Mouse (Mus musculus) midbrain, postnatal 0 days (tissue): ENCODE measurements around the gene Tnfsf11. TPM values are rescaled to one million over a fixed set of nuclear protein-coding genes. Genes with fewer than 3 reads are reported as not detected.
A peak's percentile ranks its signal among the peaks of the same experiment; 100 is the strongest.

Source experiments
- ATAC-seq: fragments of 200-750 bp; cut with Nextera tagmentation; 2 replicates; pipeline ENCODE4 v1.8.0; 2017; ENCODE audit warnings: moderate number of reproducible peaks, mild to moderate bottlenecking, moderate TSS enrichment, moderate library complexity; ENCODE audit not compliant: low FRiP score
- DNase-seq: peaks from one replicate; pipeline ENCODE4 v3.0.0-alpha.2; 2015; ENCODE audit warnings: low spot score
- H3K27ac ChIP-seq: fragments of 300-500 bp; sonication (generic); 2 replicates; pipeline ENCODE4 v1.5.1; 2014; ENCODE audit warnings: low read depth, mild to moderate bottlenecking, low read length, mixed read lengths
- H3K27me3 ChIP-seq: fragments of 300-500 bp; sonication (generic); 2 replicates; pipeline ENCODE4 v1.6.1; 2014; ENCODE audit warnings: low read length, control low read depth, mixed read lengths; ENCODE audit not compliant: insufficient read depth
- H3K36me3 ChIP-seq: fragments of 300-500 bp; sonication (generic); 2 replicates; pipeline ENCODE4 v1.6.1; 2014; ENCODE audit warnings: low read length, control low read depth, mixed read lengths; ENCODE audit not compliant: insufficient read depth
- H3K4me1 ChIP-seq: fragments of 300-500 bp; sonication (generic); 2 replicates; pipeline ENCODE4 v1.6.1; 2014; ENCODE audit warnings: mild to moderate bottlenecking, control low read depth, antibody characterized with exemption, low read length, mixed read lengths; ENCODE audit not compliant: insufficient read depth
- H3K4me2 ChIP-seq: fragments of 300-500 bp; sonication (generic); 2 replicates; pipeline ENCODE4 v1.6.1; 2014; ENCODE audit warnings: low read depth, mild to moderate bottlenecking, low read length, mixed read lengths; ENCODE audit not compliant: poor library complexity, severe bottlenecking
- H3K4me3 ChIP-seq: fragments of 300-500 bp; sonication (generic); 2 replicates; pipeline ENCODE4 v1.5.1; 2014; ENCODE audit warnings: low read depth, mild to moderate bottlenecking, low read length, moderate library complexity
- H3K9ac ChIP-seq: fragments of 300-500 bp; sonication (generic); replicated peaks from 2 replicates; pipeline ENCODE4 v1.6.1; 2014; ENCODE audit warnings: mild to moderate bottlenecking, low read length, moderate library complexity, mixed read lengths; ENCODE audit not compliant: poor library complexity, severe bottlenecking
- H3K9me3 ChIP-seq: fragments of 300-500 bp; sonication (generic); 2 replicates; pipeline ENCODE4 v1.6.1; 2016; ENCODE audit warnings: low read length, control low read depth
- CTCF ChIP-seq: IDR thresholded peaks from 2 replicates; pipeline ENCODE4 v1.5.1; 2016; ENCODE audit warnings: antibody characterized with exemption, mild to moderate bottlenecking
- WGBS: fragments of 180-500 bp; shearing (Covaris S2); extraction: QIAGEN DNeasy Blood & Tissue Kit; methylation state at CpG from one replicate; pipeline ENCODE4 v1.1.7; 2014; 5-methylcytosine and 5-hydroxymethylcytosine counted together
- polyA plus RNA-seq: library from polyadenylated mRNA; unstranded; fragments of >200 nt; fragmentation: Nextera tagmentation; extraction: Ambion mirVana; gene quantifications from 2 replicates; pipeline ENCODE4 v1.2.1, GENCODE M21; 2015
- total RNA-seq: library from RNA; depleted of rRNA; stranded (reverse); fragments of >200 nt; gene quantifications from 2 replicates; pipeline ENCODE4 v1.2.3, GENCODE M21; 2014

Tnfsf11 gene
- total and polyA plus RNA-seq, 2 experiments from 2014 or later: 0.14 to 0.22 TPM

DNA sequence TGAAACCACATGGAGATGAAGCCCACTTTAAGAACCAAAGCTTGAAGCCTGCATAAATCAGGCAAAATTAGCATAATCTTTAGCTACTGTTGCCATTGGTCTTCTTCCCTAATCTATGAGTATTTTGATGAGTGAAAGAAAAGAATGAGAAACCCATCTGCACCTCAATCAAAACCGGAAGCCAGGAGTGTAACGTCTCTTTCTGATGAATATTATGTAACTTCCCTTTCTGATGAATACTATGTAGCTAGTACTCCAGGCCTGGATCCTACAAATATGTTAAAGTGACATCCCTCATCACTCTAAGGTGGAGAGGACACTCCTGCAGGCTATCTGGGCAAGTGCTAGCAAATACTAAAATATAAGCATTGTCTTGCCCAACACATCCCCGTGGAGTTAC lies 6.9 kb downstream of the Tnfsf11 start:
- no peak for ATAC-seq
- no peaks in the 10 kb centered on the region for H3K36me3 ChIP-seq
- H3K27me3 ChIP-seq: peaks cover 4% of the 10 kb centered on the region
- no peaks in the 10 kb centered on the region for H3K4me1 ChIP-seq
- H3K9ac ChIP-seq: no peak overlapping the region
- no peak overlapping the region for H3K4me2 ChIP-seq
- H3K27ac ChIP-seq: no peak overlapping the region
- TF ChIP-seq CTCF: no peak
- no peaks in the 10 kb centered on the region for H3K9me3 ChIP-seq
- WGBS: 83% methylated on average over 3 of the region's 3 CpGs
- DNase-seq: no peak
- no peak overlapping the region for H3K4me3 ChIP-seq

DNA sequence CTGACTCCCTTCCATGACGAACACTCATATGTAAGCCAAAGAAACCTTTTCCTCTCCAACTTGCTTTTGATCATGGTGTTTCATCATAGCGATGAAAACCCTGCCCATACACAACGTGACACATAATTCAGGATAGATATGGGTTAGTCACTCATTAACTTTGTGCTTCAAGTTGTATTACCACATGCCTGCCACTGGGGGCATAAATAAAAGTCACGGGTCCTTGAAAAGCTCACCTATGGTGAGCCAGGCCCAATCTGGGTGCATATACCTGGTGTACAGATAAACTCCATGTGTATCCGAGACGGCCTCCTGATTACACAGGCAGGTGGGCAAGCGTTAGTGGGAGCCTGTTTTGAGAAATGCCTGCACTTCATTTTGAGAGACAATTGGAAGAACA lies 15.2 kb downstream of the Tnfsf11 start:
- ATAC-seq (no peak), DNase-seq (no peak)
- H3K4me1 ChIP-seq: no peaks in the 10 kb centered on the region; the same call in 1 of the 2 replicates
- no peaks in the 10 kb centered on the region; the same call in 1 of the 2 replicates for H3K27me3 ChIP-seq
- 93% methylated on average over 7 of the region's 7 CpGs for WGBS
- H3K9ac ChIP-seq: no peak overlapping the region
- no peaks in the 10 kb centered on the region for H3K9me3 ChIP-seq
- H3K36me3 ChIP-seq: no peaks in the 10 kb centered on the region
- H3K4me2 ChIP-seq: no peak overlapping the region
- H3K4me3 ChIP-seq: no peak overlapping the region
- no peak overlapping the region for H3K27ac ChIP-seq
- peak; percentile 41 for TF ChIP-seq CTCF

DNA sequence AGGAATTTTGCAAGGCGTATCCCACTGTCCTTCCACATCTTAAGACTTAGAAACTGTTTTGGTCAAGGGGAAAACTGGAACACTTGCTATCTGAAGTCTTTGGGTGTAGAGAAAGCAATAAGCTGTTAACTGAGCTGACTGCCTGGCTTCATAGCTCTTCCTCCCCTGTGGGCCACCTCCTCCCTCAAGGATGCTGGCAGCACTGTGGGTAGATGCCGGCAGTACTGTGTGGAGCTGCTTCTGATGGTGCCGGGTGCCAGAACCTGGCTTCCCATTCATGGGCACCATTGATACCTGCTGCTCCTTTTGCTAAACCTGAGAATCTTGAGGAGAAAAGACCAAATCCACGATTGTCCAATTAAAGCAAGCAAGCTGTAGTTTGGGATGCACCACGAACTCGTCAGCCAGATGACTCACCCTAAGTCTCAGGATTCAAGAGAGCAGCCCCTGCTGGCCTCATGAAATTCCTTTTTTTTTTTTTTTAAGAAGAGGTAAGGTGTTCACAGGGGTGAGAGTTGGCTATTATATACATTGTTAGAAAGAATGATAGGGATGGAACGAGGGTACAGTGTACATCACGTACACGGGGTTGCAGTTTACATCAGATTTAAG lies 17.8 kb downstream of the Tnfsf11 start:
- Histone ChIP-seq H3K4me2 (no peak overlapping the region), H3K4me3 (no peak overlapping the region), H3K36me3 (no peaks in the 10 kb centered on the region), H3K27ac (no peak overlapping the region), H3K9ac (no peak overlapping the region), H3K9me3 (no peaks in the 10 kb centered on the region), H3K4me1 (no peaks in the 10 kb centered on the region; the same call in 1 of the 2 replicates), H3K27me3 (no peaks in the 10 kb centered on the region; the same call in 1 of the 2 replicates)
- TF ChIP-seq CTCF: no peak
- WGBS: 61% methylated on average over 9 of the region's 9 CpGs
- DNase-seq (no peak), ATAC-seq (no peak)

- no peaks in the 10 kb centered on the region for H3K9me3 ChIP-seq
- DNase-seq: peak; percentile 39
- no peak overlapping the region for H3K4me2 ChIP-seq
- no peak overlapping the region for H3K4me3 ChIP-seq
- WGBS: 16% methylated on average over 5 of the region's 5 CpGs
- no peak overlapping the region for H3K9ac ChIP-seq
- TF ChIP-seq CTCF: no peak
- no peaks in the 10 kb centered on the region; the same call in 1 of the 2 replicates for H3K4me1 ChIP-seq
- no peaks in the 10 kb centered on the region; the same call in 1 of the 2 replicates for H3K27me3 ChIP-seq
- no peaks in the 10 kb centered on the region for H3K36me3 ChIP-seq
- no peak for ATAC-seq
- H3K27ac ChIP-seq: no peak overlapping the region
Measured at GRCm38 (mm10) chr14:78288903-78289302, 18.9 kb downstream of the Tnfsf11 start.

DNA sequence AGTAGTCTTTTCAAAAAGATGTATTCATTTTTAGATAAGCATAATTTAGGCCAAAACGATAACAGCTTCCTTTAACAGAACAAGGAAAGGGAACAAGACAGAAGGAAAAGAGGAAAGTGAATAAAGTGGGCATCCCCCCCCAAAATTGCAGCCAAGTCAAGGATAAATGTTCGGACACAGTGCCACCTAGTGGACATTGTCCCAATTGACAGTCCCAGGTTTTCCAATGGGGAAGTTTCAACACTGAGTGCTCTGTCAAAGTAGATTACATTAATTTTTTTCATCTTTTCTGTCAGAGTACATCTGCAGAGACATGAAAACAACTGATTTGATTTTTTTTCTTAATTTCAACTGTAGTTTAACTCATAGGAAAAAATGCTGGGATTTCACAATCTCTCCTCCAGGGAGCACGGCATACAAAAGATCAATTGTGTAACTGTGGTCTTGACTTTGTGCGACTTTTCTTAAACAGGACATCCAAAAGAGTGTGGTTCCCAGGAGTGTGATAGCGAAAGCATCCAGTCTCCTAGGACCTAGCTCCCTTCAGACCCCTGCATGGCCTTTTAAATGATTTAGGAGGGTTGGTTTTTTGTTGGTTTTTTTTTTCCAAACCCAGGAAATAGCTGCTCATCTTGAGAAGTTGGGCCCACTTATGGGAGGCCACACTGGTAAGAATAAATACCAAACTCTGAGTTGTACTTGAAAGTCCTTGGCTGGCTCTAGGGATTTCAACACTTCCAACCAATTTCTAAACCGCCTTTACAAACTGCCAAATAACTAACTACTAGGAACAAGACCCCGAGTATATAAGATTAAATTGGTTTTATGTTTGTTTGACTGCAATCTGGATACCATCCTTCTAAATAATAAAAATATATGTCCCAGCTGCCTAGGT lies 19.7 kb downstream of the Tnfsf11 start:
- H3K36me3 ChIP-seq: no peaks in the 10 kb centered on the region
- no peaks in the 10 kb centered on the region for H3K9me3 ChIP-seq
- H3K4me3 ChIP-seq: no peak overlapping the region
- H3K4me1 ChIP-seq: no peaks in the 10 kb centered on the region; the same call in 1 of the 2 replicates
- DNase-seq: peak; percentile 82
- TF ChIP-seq CTCF: peak; percentile 91
- H3K27me3 ChIP-seq: no peaks in the 10 kb centered on the region; the same call in 1 of the 2 replicates
- 33% methylated on average over 7 of the region's 7 CpGs for WGBS
- no peak for ATAC-seq
- H3K27ac ChIP-seq: no peak overlapping the region
- no peak overlapping the region for H3K4me2 ChIP-seq
- H3K9ac ChIP-seq: no peak overlapping the region
